Mouse (Mus musculus): ENCODE results near the gene Lamb3.

Lamb3 gene

DNA sequence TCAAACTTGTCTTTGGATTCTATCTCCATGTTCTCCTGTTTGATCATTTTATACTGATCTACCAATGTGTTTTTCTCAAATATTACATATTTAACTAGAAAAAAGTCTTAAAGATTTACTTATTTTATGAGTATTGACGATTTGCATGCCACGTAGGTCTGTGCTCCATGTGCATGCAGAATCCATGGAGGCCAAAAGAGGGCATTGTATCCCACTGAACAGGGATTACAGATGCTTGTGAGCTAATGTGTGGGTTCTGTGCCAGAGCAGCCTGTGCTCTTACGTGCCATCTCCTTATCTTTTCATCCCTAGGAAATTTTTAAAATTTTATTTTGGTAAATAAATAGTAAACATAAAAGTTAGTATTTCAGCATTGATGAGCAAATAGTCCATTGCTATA, 184.8 kb downstream of the Lamb3 start:
- DNase-seq: no peak

Measured in right cerebral cortex, postnatal 4 days (tissue).